Mouse (Mus musculus) left cerebral cortex, adult 9 months (tissue): ENCODE results near the gene Coq5.

Source experiments
- DNase-seq, 2 experiments: peaks; one replicate each; pipeline ENCODE4 v3.0.0; 2022; ENCODE audit warnings: low spot score in 2 of 2

The Coq5 gene

GRCm38 (mm10) chr5:115279226-115280049 is at the start of gene Coq5:
Coq5 (plus strand) TSS chr5:115279666.
- DNase-seq = peak; percentile 52 to 87

- DNase-seq = peak; percentile 61 to 72
Observed at GRCm38 (mm10) chr5:115230830-115231551, 48.5 kb upstream of the Coq5 start.

- DNase-seq = no peak
Observed at GRCm38 (mm10) chr5:115231552-115232120, 47.8 kb upstream of the Coq5 start.

GRCm38 (mm10) chr5:115232516-115232915 is 47.0 kb upstream of the Coq5 start:
- no peak for DNase-seq

- DNase-seq = no peak
Observed at GRCm38 (mm10) chr5:115233031-115233780, 46.3 kb upstream of the Coq5 start.

GRCm38 (mm10) chr5:115234519-115234918 is 44.9 kb upstream of the Coq5 start:
- peak in 1 of 2 experiments; percentile 54 for DNase-seq

GRCm38 (mm10) chr5:115235323-115235771 is 44.1 kb upstream of the Coq5 start:
- peak; percentile 55 to 80 for DNase-seq

GRCm38 (mm10) chr5:115235786-115236263 is 43.6 kb upstream of the Coq5 start, which contains the start of gene Pop5:
Pop5 (plus strand) TSS chr5:115235836.
- peak in 1 of 2 experiments; percentile 90 for DNase-seq

GRCm38 (mm10) chr5:115237803-115238728 is 41.4 kb upstream of the Coq5 start:
- peak; percentile 80 to 91 for DNase-seq

- DNase-seq = no peak
Observed at GRCm38 (mm10) chr5:115238729-115239195, 40.7 kb upstream of the Coq5 start.

- DNase-seq = no peak
Observed at GRCm38 (mm10) chr5:115240191-115240590, 39.3 kb upstream of the Coq5 start.

- DNase-seq = no peak
Observed at GRCm38 (mm10) chr5:115255472-115255871, 24.0 kb upstream of the Coq5 start.

- DNase-seq = no peak
Observed at GRCm38 (mm10) chr5:115256909-115257546, 22.4 kb upstream of the Coq5 start.

- no peak for DNase-seq
Observed at GRCm38 (mm10) chr5:115260356-115260755, 19.1 kb upstream of the Coq5 start.

- DNase-seq = no peak
Observed at GRCm38 (mm10) chr5:115261141-115261540, 18.3 kb upstream of the Coq5 start.

GRCm38 (mm10) chr5:115261880-115262279 is 17.6 kb upstream of the Coq5 start:
- DNase-seq = no peak

GRCm38 (mm10) chr5:115262502-115263291 is 16.8 kb upstream of the Coq5 start:
- no peak for DNase-seq

GRCm38 (mm10) chr5:115266340-115266739 is 13.1 kb upstream of the Coq5 start:
- DNase-seq = no peak
